Comparison of ENCODE assay signal across 1 mouse cellular context in the genomic region with DNA sequence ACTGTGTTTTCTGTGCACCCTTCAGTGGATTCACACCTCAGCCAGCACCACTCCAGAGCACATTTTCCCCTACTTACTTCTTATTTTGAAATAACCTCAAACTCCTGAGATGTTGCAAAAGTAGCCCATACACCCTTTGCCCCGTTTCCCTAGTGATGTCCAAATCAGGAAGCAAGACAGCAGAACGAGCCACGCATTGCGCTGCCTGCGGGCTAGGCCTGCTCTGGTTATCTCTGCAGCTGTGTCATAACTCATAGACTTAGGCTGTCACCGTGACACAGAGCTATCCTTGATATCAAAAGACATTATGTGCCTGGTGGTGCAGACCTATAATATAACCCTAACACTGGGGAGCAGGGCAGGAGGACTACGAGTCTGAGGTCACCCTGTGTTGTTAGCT.
A peak's percentile ranks its signal among the peaks of the same experiment; 100 is the strongest.
TF ChIP-seq lines count a peak whose summit lies in the region.

No protein-coding gene starts in this region.

TF ChIP-seq in MEL, 35 proteins besides CTCF, POLR2A, EP300 and RAD21:
- TF ChIP-seq UBTF (IDR thresholded peaks at IDR 0.05; ENCODE audit: borderline replicate concordance, insufficient read depth, low read depth, low read length) (no peak), ZMIZ1 (IDR thresholded peaks at IDR 0.05; ENCODE audit: low read depth, low read length) (no peak), CHD1 (IDR thresholded peaks at IDR 0.05; ENCODE audit: low read depth, low read length) (no peak), POLR2AphosphoS2 (IDR thresholded peaks at IDR 0.05; ENCODE audit: low read length) (no peak), NELFE (IDR thresholded peaks at IDR 0.05; ENCODE audit: low read depth, low read length) (no peak), MAFK (IDR thresholded peaks at IDR 0.05; ENCODE audit: borderline replicate concordance, low read depth, low read length) (no peak), GATA1 (IDR thresholded peaks at IDR 0.05; ENCODE audit: low read depth, low read length) (peak; percentile 85), ZNF384 (IDR thresholded peaks at IDR 0.05; ENCODE audit: low read depth, low read length) (no peak), RCOR1 (IDR thresholded peaks at IDR 0.05; ENCODE audit: low read depth, low read length) (peak; percentile 44; the same call in 1 of the 2 replicates), NRF1 (IDR thresholded peaks at IDR 0.05; ENCODE audit: insufficient read depth, low read depth, low read length, poor library complexity, severe bottlenecking) (no peak), MYB (IDR thresholded peaks at IDR 0.05; ENCODE audit: low read depth, low read length) (no peak), MAZ (IDR thresholded peaks at IDR 0.05; ENCODE audit: low read depth, low read length) (no peak), SMC3 (IDR thresholded peaks at IDR 0.05; ENCODE audit: low read depth, low read length) (no peak), POLR2AphosphoS5 (IDR thresholded peaks at IDR 0.05; ENCODE audit: borderline replicate concordance, low read depth, low read length) (no peak), E2F4 (IDR thresholded peaks at IDR 0.05; ENCODE audit: borderline replicate concordance, low read depth, low read length) (no peak), GABPA (IDR thresholded peaks at IDR 0.05; ENCODE audit: low read depth, low read length) (no peak), KAT2A (conservative IDR thresholded peaks at IDR 0.05; ENCODE audit: low read depth, low read length) (no peak), ZC3H11A (IDR thresholded peaks at IDR 0.05; ENCODE audit: low read depth, low read length) (no peak), HCFC1 (IDR thresholded peaks at IDR 0.05; ENCODE audit: low read depth, low read length) (0 out of 2 replicates have a peak, but pooled peaks have one; percentile 26), MXI1 (IDR thresholded peaks at IDR 0.05; ENCODE audit: low read depth, low read length) (peak; percentile 85; the same call in 1 of the 2 replicates), TCF12 (IDR thresholded peaks at IDR 0.05; ENCODE audit: low read depth, low read length) (peak; percentile 42; the same call in 1 of the 2 replicates), USF2 (IDR thresholded peaks at IDR 0.05; ENCODE audit: borderline replicate concordance in 1 of 2, insufficient read depth in 1 of 2, low read depth in 1 of 2, low read length in 2 of 2) (no peak), ZKSCAN1 (IDR thresholded peaks at IDR 0.05; ENCODE audit: low read depth, low read length) (no peak), MEF2A (IDR thresholded peaks at IDR 0.05; ENCODE audit: extremely low read depth, insufficient replicate concordance, low read depth, low read length, poor library complexity, severe bottlenecking) (no peak), ELF1 (IDR thresholded peaks at IDR 0.05; ENCODE audit: low read depth, low read length) (peak; percentile 62; the same call in 1 of the 2 replicates), TBP (IDR thresholded peaks at IDR 0.05; ENCODE audit: low read depth, low read length) (no peak; the same call in 1 of the 2 replicates), USF1 (IDR thresholded peaks at IDR 0.05; ENCODE audit: low read depth, low read length) (no peak), MAX (IDR thresholded peaks at IDR 0.05; ENCODE audit: low read length) (peak; percentile 69), SIN3A (IDR thresholded peaks at IDR 0.05; ENCODE audit: low read length) (peak; percentile 74), MYC (IDR thresholded peaks at IDR 0.05; ENCODE audit: low read depth, low read length) (no peak; the same call in 1 of the 2 replicates), TAL1 (IDR thresholded peaks at IDR 0.05; ENCODE audit: low read length) (peak; percentile 60), CHD2 (IDR thresholded peaks at IDR 0.05; ENCODE audit: low read length) (no peak), JUND (IDR thresholded peaks at IDR 0.05; ENCODE audit: low read depth, low read length) (0 out of 2 replicates have a peak, but pooled peaks have one; percentile 12), BHLHE40 (IDR thresholded peaks at IDR 0.05; ENCODE audit: borderline replicate concordance, low read depth, low read length) (0 out of 2 replicates have a peak, but pooled peaks have one; percentile 28), ETS1 (IDR thresholded peaks at IDR 0.05; ENCODE audit: low read depth, low read length) (peak; percentile 94)
